Mouse (Mus musculus) C3H10T1/2 (cell line): ENCODE data around the gene Retreg3. TPM values are rescaled to one million over a fixed set of nuclear protein-coding genes. Genes with fewer than 3 reads are reported as not detected.

Source experiments
- polyA plus RNA-seq, 2 experiments: library from polyadenylated mRNA; unstranded; fragments of >200 nt; fragmentation: generic; extraction: Trizol; gene quantifications; one replicate each; pipeline ENCODE4 v1.2.1; 2012; ENCODE audit warnings: missing spikeins in 2 of 2

The Retreg3 gene
- 10 to 100 TPM; 18.5 to 57.2 TPM for polyA plus RNA-seq

DNA sequence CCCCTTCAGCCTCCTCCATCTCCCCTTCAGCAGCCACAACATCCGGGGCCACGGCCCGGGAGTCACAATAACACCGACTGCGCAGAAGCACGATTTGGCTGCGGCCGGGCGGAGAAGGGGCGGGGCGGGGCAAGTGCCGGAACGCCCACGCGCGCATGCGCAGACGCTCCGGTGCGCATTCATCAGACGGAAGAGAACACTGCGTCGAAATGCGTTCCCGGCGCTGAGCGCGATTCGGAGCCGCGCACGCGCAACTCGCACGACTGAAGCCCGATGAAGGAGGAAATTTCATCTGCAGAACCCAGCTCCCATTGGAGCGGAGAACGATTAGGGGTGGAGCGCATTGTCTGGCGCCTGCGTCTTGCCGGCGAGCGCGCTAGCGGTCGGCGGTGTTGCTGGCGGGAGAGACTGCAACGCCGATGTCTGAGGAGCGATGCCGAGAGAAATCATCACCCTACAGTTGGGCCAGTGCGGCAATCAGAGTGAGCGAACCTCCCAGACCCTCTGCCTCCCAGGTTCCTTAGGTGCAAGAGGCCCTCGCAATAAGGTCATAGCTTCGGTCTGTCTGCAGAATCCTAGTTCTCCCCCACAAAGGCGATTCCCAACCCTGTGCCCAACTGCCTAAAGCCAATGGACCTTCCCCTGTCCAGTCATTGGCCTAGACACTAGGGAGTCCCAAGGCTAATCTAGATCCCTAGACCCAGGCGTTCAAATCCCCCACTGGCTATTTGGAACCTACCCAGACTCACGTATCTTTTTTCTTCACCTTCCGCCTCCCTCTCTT lies at the start of gene Retreg3, which contains the start of gene Tubg1:
Gene Retreg3, minus strand, starts transcription at position 133 of the 784 bp plus-strand sequence.
Gene Tubg1, plus strand, starts transcription at position 178 of the 784 bp plus-strand sequence.

DNA sequence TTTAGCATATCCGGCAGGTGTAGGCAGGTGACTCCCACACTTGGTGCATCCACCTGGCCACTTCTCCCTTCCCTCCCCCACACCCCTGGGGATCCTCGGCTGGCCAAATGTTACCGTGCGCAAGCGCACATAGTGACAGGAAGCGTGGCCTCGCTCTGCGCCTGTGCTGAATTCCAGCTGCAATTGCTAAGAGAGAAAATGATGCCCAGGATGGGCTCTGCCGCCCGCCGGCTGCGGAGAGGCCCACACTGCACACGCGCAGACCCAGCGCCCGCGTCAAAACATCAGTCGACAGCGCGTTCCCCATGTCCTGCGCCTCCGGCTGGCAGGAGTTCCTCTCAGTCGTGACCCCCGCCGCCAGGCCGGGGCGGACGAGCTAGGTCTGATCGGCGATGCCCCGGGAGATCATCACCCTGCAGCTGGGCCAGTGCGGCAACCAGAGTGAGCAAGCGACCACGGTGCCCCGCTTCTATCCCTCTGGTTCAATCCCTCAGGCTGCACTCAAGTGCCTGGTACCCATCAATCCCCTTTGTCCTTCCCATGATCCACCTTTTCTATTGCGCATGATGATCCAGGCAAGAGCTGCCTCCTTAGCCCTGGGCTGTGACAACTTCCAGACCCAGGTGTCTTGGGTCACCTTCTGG lies 36.2 kb upstream of the Retreg3 start, which contains the start of gene Tubg2:
Gene Tubg2, plus strand, starts transcription at position 180 of the 644 bp plus-strand sequence.

DNA sequence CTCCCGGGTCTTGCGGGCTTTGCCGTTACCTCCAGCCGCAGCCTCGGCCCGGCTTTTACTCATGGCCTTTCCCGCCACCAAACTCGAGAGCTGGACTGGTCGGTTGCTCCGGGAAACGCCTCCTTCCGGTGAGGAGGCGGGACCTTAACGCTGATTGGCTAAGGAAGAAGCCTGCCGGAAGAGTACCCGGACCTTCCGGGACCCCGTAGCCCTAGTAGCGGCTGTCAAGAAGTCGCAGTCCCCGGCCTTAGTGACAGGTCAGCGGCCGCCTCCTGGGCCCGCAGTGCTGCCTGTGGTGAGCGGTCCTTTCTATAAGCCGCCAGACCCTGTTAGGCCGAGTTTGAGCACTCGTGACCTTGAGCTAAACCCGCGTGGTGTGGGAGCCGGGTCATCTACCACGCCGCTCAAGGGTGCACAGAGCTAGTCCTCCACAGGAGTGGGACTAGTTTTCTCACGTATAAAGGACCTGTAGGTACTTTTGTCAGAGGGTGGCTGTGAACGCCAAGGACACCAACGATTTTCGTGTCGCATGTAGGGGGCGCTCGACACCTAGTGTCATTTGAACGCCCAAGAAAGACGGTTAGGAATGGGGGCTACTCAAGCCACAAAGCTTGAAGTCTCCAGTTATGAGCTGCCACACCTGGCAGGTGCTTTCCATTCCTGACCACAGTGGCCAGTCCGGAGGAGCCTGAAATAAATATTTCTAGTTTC lies 24.2 kb downstream of the Retreg3 start, which contains the start of gene Psmc3ip:
Gene Psmc3ip, minus strand, starts transcription at position 123 of the 711 bp plus-strand sequence.

DNA sequence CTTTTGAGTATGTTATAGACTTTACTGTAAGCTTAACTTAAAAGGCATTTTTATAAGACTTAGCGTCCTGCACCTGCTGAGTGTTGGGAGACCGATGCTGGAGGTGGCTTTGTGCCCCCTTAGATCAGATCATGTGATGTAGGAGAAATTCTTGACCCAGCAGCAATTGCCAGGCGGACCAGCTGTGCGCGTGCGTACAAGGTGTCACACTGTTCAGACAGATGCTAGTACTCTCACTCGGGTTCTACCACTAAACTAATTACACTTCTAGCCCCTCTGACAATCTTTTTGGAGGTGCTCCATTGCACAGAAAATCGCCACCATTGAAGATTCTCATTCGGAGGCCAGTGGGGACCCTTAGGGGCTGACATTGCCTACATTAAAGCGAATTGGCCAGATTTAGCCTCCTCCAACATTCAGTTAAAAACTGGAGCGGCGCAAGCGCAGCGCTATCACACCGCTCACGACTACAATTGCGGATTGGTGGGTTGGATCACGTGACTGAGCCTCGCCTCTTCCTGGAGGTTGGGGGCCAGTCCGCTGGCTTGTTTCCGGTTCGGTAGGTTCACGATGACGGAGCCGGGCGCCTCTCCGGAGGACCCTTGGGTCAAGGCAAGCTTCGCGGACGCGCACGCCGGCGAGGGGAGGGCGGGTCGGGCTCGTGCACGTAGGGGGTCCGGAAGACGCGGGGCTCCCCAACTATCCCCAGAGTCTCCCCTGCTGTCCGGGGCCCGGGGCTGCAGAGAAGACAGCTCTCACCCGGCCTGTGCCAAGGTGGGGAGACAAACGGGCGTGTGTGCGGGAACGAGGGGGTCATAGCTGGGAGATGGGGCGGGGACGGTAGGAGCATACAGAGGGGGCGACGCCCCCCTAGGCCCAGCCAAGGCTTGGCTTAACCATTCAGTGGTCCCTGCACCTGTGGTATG lies 32.7 kb downstream of the Retreg3 start, which contains the start of gene Mlx:
Gene Mlx, plus strand, starts transcription at position 522 of the 926 bp plus-strand sequence.

DNA sequence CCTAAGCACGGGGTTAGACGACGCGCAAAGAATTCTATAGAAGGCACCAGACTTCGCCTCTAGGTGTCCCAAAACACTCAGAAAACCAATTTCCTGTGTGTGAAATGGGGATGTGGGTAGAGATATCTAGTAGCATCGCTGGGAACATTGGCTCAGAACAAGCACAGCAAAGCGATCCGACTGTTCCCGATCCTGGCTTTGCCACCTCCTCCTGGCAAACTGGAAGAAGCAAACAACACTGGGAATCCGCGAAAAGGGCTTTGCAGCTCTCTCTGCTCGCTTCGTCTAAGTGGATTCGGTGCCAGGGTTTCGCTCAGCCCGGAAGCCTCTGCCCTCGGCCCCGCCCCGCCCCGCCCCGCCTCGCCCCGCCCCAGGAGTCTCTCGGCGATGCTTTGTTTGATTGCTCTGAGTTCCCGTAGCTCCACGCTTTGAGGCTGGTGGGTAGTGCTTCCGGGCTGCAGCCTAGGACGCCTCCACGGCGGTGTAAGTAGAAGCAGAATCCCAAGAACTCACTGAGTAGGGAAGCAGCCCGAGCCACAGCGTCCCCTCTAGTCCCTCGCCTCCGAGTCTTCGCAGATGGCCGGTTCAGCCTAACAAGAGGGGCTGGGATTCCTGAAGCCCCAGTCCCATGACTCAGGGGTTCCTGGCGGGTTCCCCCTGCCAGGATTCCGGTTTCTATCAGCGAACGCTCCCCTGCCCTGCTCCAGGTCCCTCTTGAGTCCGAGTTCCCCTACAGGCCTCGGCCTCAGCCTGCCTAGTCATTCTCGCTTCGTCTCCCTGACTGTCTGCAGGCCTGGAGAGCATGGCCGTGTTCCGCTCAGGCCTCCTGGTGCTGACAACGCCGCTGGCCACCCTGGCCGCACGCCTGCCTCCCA lies 37.2 kb downstream of the Retreg3 start, which contains the start of gene Coasy:
Gene Coasy, plus strand, starts transcription at position 358 of the 875 bp plus-strand sequence.

DNA sequence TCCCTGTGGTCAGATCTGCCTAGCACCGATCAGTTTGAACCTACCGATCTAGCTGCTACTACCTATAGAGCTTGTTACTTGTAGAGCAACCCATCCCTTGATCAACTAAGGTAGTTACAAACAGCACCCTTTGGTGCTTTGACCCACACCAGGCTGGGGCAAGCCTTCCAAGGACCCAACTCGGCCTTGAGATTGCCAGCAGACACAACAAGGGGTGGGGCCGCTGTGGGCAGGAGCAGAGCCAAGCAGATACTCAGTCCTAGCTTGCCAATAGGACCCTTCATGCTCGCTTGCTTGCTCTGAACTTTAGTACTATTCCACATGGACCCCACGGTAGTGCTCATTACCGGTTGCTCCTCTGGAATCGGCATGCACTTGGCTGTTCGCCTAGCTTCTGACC lies 41.6 kb downstream of the Retreg3 start, which contains the start of gene Hsd17b1:
Gene Hsd17b1, plus strand, starts transcription at position 291 of the 400 bp plus-strand sequence.

DNA sequence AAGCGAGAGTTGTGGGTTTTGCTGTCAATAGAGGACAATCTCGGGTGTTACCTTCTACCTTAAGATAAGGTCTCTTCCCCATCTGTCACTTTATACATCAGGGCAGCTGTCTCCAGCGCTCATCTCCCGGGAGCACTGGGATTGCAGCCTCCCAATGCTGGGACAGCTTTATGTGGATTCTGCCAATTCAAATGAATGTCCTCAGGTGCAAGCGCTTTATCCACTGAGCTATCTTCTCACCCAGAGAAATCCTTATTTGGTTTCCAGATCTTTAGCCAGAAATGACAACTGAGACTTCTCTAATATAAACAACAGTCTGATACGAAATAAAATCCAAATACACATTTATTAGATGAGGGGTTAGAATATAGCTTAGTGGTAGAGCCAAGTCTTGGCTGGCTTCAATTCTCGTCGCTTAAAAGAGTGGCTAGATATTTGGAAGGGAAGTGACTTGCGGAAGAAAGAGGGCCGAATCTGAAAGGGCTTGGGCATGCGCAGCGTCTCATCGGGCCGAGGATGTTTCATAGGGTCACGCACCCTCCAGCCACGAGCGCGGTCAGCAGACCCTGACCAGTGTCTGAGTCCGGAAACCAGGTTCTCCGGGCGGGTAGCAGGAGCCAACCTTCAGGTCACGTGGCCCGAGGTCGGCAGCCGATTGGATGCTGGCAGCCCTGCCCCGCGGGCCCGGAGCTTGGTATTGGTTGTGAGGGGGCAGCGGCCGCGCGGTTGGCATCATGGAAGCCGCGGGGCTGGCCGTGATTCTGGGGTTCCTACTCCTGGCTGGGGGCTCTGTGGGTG lies 50.1 kb downstream of the Retreg3 start, which contains the start of gene Naglu:
Gene Naglu, plus strand, starts transcription at position 622 of the 798 bp plus-strand sequence.

Other genes starting within 250 kb of the Retreg3 start
- gene Stat3, start 180.4 kb downstream of the Retreg3 start, polyA plus RNA-seq: 10 to 100 TPM in 1 of 2 experiments, 1 to 10 TPM in 1; 5.2 to 83.6 TPM
- gene Cavin1, start 149.0 kb downstream of the Retreg3 start, polyA plus RNA-seq: 1,000 to 10,000 TPM in 1 of 2 experiments, 100 to 1,000 TPM in 1; 353 to 1,064 TPM
- 10 to 100 TPM; 22.1 to 58.2 TPM for gene Atp6v0a1, start 110.4 kb downstream of the Retreg3 start, polyA plus RNA-seq
- gene Naglu, start 49.9 kb downstream of the Retreg3 start, polyA plus RNA-seq: 10 to 100 TPM; 21.6 to 69.1 TPM
- under 1 TPM; 0.02 to 0.50 TPM for gene Hsd17b1, start 41.5 kb downstream of the Retreg3 start, polyA plus RNA-seq
- gene Coasy, start 37.3 kb downstream of the Retreg3 start, polyA plus RNA-seq: 10 to 100 TPM; 24.7 to 42.6 TPM
- gene Mlx, start 32.6 kb downstream of the Retreg3 start, polyA plus RNA-seq: 10 to 100 TPM; 23.4 to 30.0 TPM
- gene Psmc3ip, start 24.5 kb downstream of the Retreg3 start, polyA plus RNA-seq: 10 to 100 TPM; 10.9 to 17.0 TPM
- gene Tubg1, start within 50 bp of the Retreg3 start, polyA plus RNA-seq: 100 to 1,000 TPM in 1 of 2 experiments, 10 to 100 TPM in 1; 79.8 to 132 TPM
- gene Tubg2, start 36.0 kb upstream of the Retreg3 start, polyA plus RNA-seq: under 1 TPM; 0.08 to 0.42 TPM
- gene Cntnap1, start 50.6 kb upstream of the Retreg3 start, polyA plus RNA-seq: 1 to 10 TPM in 1 of 2 experiments, under 1 TPM in 1; 0.25 to 4.2 TPM
- 10 to 100 TPM; 19.4 to 50.6 TPM for gene Plekhh3, start 51.5 kb upstream of the Retreg3 start, polyA plus RNA-seq
- gene Ccr10, start 55.5 kb upstream of the Retreg3 start, polyA plus RNA-seq: 1 to 10 TPM in 1 of 2 experiments, under 1 TPM in 1; 0.15 to 1.9 TPM
- gene Ezh1, start 106.6 kb upstream of the Retreg3 start, polyA plus RNA-seq: 10 to 100 TPM in 1 of 2 experiments, 1 to 10 TPM in 1; 2.5 to 59.5 TPM
- gene Ramp2, start 126.1 kb upstream of the Retreg3 start, polyA plus RNA-seq: 10 to 100 TPM in 1 of 2 experiments, under 1 TPM in 1; 0.06 to 11.4 TPM
- 100 to 1,000 TPM; 160 to 255 TPM for gene Vps25, start 133.8 kb upstream of the Retreg3 start, polyA plus RNA-seq
- gene Wnk4, start 140.7 kb upstream of the Retreg3 start, polyA plus RNA-seq: 10 to 100 TPM in 1 of 2 experiments, under 1 TPM in 1; 0.75 to 15.8 TPM
- gene Cntd1, start 159.1 kb upstream of the Retreg3 start, polyA plus RNA-seq: under 1 TPM in 1 of 2 experiments, not detected in 1; 0.31 TPM
- gene Coa3, start 159.2 kb upstream of the Retreg3 start, polyA plus RNA-seq: 100 to 1,000 TPM; 129 to 135 TPM
- 100 to 1,000 TPM in 1 of 2 experiments, 10 to 100 TPM in 1; 26.7 to 146 TPM for gene Becn1, start 182.4 kb upstream of the Retreg3 start, polyA plus RNA-seq
- 10 to 100 TPM; 40.8 to 46.7 TPM for gene Psme3, start 196.3 kb upstream of the Retreg3 start, polyA plus RNA-seq
- 1 to 10 TPM in 1 of 2 experiments, under 1 TPM in 1; 0.28 to 2.7 TPM for gene Aoc2, start 205.2 kb upstream of the Retreg3 start, polyA plus RNA-seq
- gene Aoc3, start 210.7 kb upstream of the Retreg3 start, polyA plus RNA-seq: 10 to 100 TPM in 1 of 2 experiments, under 1 TPM in 1; 0.39 to 37.3 TPM
- gene G6pc, start 247.7 kb upstream of the Retreg3 start, polyA plus RNA-seq: not detected